Mouse (Mus musculus): ENCODE data around the gene Tab2.

The Tab2 gene

GRCm38 (mm10) chr10:7900719-7901627 is 55.1 kb downstream of the Tab2 start:
- in situ Hi-C loops (cut with MboI, MseI), result no loop called here

GRCm38 (mm10) chr10:7888256-7888868 is 67.7 kb downstream of the Tab2 start:
- in situ Hi-C loops (cut with MboI, MseI), result no loop called here

GRCm38 (mm10) chr10:7883524-7883923 is 72.5 kb downstream of the Tab2 start:
- in situ Hi-C loops (cut with MboI, MseI), result loop anchor here (5.0 kb wide), 1 partner anchor 354 kb away; no protein-coding TSS in a partner anchor

GRCm38 (mm10) chr10:7881971-7882370 is 74.1 kb downstream of the Tab2 start:
- in situ Hi-C loops (cut with MboI, MseI), result loop anchor here (5.0 kb wide), 1 partner anchor 355 kb away; no protein-coding TSS in a partner anchor

GRCm38 (mm10) chr10:7880283-7880682 is 75.7 kb downstream of the Tab2 start:
- in situ Hi-C loops (cut with MboI, MseI), result loop anchor here (5.0 kb wide), 1 partner anchor 357 kb away; no protein-coding TSS in a partner anchor

GRCm38 (mm10) chr10:7874194-7874593 is 81.8 kb downstream of the Tab2 start:
- in situ Hi-C loops (cut with MboI, MseI), result loop anchor here (25.0 kb wide), 1 partner anchor 838 kb away; no protein-coding TSS in a partner anchor

- in situ Hi-C loops (cut with MboI, MseI), result loop anchor here (25.0 kb wide), 1 partner anchor 841 kb away; no protein-coding TSS in a partner anchor
Observed at GRCm38 (mm10) chr10:7871381-7872020, 84.5 kb downstream of the Tab2 start.

- in situ Hi-C loops (cut with MboI, MseI), result loop anchor here (25.0 kb wide), 1 partner anchor 842 kb away; no protein-coding TSS in a partner anchor
Observed at GRCm38 (mm10) chr10:7870571-7871315, 85.3 kb downstream of the Tab2 start.

- in situ Hi-C loops (cut with MboI, MseI), result loop anchor here (25.0 kb wide), 1 partner anchor 843 kb away; no protein-coding TSS in a partner anchor
Observed at GRCm38 (mm10) chr10:7869746-7870145, 86.3 kb downstream of the Tab2 start.

GRCm38 (mm10) chr10:7867666-7868030 is 88.4 kb downstream of the Tab2 start:
- in situ Hi-C loops (cut with MboI, MseI), result loop anchor here (25.0 kb wide), 1 partner anchor 845 kb away; no protein-coding TSS in a partner anchor

- in situ Hi-C loops (cut with MboI, MseI), result loop anchor here (25.0 kb wide), 1 partner anchor 845 kb away; no protein-coding TSS in a partner anchor
Observed at GRCm38 (mm10) chr10:7866762-7867665, 89.0 kb downstream of the Tab2 start.

- in situ Hi-C loops (cut with MboI, MseI), result loop anchor here (25.0 kb wide), 1 partner anchor 847 kb away; no protein-coding TSS in a partner anchor
Observed at GRCm38 (mm10) chr10:7864806-7865205, 91.2 kb downstream of the Tab2 start.

GRCm38 (mm10) chr10:7864184-7864583 is 91.8 kb downstream of the Tab2 start:
- in situ Hi-C loops (cut with MboI, MseI), result loop anchor here (25.0 kb wide), 1 partner anchor 848 kb away; no protein-coding TSS in a partner anchor

- in situ Hi-C loops (cut with MboI, MseI), result loop anchor here (25.0 kb wide), 1 partner anchor 849 kb away; no protein-coding TSS in a partner anchor
Observed at GRCm38 (mm10) chr10:7863411-7863810, 92.6 kb downstream of the Tab2 start.

- in situ Hi-C loops (cut with MboI, MseI), result loop anchor here (25.0 kb wide), 1 partner anchor 850 kb away; no protein-coding TSS in a partner anchor
Observed at GRCm38 (mm10) chr10:7861937-7862657, 93.9 kb downstream of the Tab2 start.

- in situ Hi-C loops (cut with MboI, MseI), result loop anchor here (25.0 kb wide), 1 partner anchor 851 kb away; no protein-coding TSS in a partner anchor
Observed at GRCm38 (mm10) chr10:7861259-7861936, 94.6 kb downstream of the Tab2 start.

- in situ Hi-C loops (cut with MboI, MseI), result loop anchor here (25.0 kb wide), 1 partner anchor 852 kb away; no protein-coding TSS in a partner anchor
Observed at GRCm38 (mm10) chr10:7860494-7860893, 95.5 kb downstream of the Tab2 start.
